Mouse (Mus musculus): ENCODE results near the gene Olfr462.
"Not testable (repeated sequence)": the region's sequence is repeated elsewhere in the genome, so short reads cannot be mapped to it uniquely, and the experiment has no call there.

Gene Olfr462

DNA sequence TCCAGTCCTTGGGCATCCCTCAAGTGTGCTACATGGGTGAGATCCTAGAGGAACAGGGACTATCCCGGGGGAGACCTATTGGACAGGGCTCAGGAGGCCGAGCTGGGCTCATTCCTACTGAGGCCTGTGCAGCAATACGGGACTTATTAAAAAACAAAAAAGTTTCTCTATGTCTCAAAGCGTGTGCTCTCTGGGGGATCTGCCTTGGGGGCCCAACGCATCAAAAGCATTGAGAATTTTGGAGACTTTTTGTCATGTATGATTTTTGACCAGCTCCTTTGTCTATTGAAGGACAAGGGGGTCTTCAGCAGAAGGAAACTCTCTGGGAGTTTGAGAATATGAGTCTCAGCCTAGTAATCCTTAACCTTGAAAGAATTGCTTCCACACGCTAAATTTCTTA is at the start of gene Olfr462:
Gene Olfr462 (minus strand): TSS at position 101 of the 400 bp plus-strand sequence.
- no peak for DNase-seq (ENCODE audit: low read depth, low spot score)

DNA sequence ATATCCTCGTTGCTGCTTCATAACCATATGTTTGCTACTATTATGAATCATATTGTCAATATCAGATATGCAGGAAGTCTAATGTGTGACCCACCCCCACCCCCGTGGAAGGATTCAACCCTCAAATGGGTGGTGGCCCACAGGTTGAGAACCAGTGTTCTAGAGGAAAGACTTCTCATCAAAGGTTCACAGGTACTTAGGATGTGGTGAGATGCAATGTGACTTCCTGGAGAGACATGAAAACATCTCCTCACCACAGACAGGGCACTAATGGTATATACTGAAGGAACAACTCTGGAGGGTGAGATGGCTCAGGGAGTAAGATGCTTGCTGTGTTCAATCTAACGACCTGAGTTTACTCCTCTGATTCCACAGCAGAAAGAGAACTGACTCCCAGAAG is 43.4 kb upstream of the Olfr462 start:
- no peak for DNase-seq (ENCODE audit: low read depth, low spot score)

DNA sequence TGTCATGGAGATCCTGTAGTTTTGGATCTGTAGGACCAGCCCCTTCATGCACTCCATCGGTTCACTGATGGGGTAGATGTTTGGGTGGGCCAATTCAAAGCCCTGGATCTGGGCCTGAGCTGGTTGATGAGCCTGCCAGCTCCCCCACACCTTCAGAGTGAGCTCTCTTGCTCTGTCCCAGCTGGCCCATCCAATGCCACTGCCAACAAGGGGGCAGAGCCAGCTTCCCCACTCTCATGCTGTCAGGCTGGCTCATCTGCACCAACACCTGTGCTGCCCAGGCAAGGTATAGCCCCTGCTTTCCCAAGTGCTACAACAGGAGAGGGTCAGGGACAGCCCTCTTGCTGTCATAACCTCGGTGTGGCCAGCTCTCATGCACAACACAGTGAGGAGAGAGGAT is 41.7 kb upstream of the Olfr462 start:
- DNase-seq (ENCODE audit: low read depth, low spot score): no peak

DNA sequence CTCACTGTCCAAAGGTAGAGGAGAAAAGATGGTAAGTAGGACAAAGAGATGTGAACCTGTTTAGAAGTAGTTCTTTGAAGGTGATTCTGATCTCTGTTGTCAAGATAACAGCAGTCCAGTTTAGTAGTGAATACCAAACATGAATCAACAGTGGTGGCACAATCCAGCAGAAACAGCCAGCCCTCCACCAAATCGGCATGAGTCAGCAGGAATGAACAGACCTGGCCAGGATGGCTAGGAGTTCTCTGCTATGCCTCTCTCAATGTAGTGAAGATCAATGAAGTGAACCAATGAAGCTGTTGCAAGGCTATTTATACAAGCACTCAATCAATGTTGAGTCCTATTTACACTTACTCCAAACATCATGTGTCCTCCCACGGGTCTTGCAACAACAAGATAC is 38.3 kb upstream of the Olfr462 start:
- DNase-seq (ENCODE audit: low read depth, low spot score): no peak

DNA sequence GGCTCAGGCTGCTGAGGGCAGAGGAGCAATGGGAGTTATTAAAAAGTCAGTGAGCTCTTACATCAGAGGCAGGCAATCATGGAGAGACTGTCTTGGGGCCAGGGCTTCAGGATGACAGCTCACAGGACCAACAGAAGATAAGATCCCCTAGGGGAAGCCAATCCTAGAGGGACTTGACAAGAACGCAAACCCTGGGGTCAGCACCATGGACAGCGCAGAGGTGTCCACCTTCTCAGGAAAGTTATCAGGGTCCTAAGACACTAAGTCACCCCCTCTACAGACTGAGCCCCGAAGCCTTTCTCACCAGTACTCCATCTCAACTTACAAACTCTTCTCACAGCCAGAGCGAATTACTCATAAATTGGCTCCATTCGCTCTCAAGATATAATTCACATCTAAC is 28.9 kb upstream of the Olfr462 start, which contains the start of gene Olfr464:
Gene Olfr464 (minus strand): TSS at position 2 of the 400 bp plus-strand sequence.
- DNase-seq (ENCODE audit: low read depth, low spot score): no peak

DNA sequence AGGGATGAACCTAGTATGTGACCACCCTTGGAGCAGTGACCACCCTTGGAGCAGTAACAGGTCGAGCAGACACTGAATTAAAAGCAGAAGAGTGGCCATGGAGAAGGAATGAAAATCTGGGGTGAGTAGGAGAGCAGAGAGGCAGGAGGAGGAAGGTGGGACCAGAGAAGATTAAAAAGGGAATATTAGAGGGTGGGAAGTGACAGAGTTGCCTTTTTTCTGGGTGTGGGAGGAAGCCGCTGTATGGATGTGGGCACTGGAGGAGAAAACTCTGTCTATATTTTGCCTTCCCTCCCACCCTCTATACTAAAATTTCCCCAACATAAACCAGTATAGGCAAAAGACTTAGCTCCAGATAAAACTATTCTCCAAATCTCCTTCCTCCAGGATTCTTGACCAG is 28.2 kb upstream of the Olfr462 start:
- DNase-seq (ENCODE audit: low read depth, low spot score): no peak

DNA sequence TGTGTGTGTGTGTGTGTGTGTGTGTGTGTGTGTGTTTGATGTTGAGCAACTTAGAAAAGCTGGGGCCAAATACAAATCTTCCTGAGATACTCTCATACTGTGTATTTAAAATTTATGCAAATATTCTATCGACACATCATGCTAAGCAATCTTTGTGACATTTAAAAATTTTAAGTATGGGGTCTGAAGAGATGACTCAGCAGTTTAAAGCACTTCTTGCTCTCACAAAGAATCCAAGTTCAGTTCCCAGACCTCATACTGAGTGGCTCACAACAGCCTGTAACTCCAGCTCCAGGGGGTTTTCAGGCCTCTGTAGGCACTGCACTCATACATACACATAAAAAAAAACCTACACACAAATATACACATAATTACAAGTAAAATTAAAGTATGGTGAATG is 23.9 kb upstream of the Olfr462 start:
- DNase-seq (ENCODE audit: low read depth, low spot score): no peak

DNA sequence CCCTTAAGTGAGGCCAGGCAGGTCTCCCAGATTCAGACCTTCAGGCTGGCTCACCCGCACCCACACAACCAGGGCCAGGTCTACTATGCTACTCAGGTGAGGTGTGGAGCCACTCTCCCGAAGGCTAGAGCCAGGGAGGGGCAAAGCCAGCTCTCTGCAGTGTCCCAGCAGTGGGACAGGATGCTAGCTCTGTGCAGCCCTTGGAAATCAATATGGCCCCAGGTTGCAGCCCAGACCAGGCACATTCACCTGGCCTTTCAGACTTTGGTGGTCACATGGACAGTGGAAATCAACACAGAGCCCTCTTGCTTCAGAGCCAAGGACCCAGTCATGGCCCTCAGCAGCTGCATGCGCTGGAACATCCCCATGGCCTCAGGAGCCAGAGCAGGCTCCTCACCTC is 12.3 kb upstream of the Olfr462 start:
- DNase-seq (ENCODE audit: low read depth, low spot score): no peak

DNA sequence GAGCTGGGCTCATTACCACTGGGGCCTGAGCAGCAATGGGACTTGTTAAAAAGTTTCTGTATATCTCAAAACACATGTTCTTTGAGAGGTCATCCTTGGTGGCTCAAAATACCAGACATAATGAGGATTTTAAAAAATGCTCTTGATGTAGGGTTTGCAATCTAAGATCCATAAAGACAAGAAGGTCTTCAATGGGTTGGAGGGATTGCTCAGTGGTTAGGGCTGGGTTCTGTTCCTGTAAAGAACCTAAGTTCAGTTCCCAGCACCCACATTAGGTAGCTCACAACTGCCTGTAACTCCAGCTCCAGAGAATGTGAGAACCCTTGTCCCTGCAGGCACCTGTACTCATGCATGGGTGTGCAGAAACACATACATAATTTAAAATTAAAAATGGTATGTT is 5.2 kb upstream of the Olfr462 start, which contains the start of gene Olfr463:
Gene Olfr463 (minus strand): TSS at position 101 of the 400 bp plus-strand sequence.
- DNase-seq (ENCODE audit: low read depth, low spot score): no peak

DNA sequence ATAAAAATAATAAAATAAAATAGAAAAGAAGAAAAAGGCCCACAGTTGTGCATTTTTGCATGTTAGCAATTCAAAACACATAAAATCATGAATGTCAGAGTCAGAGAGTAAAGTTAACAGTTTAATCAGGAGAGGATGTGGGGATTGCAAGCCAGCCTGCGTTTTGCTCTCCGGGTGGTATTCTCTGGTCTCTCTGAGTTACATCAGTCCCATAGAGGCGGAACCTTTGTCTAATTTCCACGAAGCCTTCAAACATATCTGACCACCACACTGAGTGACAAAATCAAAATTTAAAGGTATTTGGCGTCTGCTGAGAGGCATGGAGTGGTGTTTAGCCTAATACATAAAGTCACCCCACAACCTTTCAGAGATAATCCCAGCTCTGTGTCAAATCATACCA is 7.2 kb downstream of the Olfr462 start:
- DNase-seq (ENCODE audit: low read depth, low spot score): no peak

DNA sequence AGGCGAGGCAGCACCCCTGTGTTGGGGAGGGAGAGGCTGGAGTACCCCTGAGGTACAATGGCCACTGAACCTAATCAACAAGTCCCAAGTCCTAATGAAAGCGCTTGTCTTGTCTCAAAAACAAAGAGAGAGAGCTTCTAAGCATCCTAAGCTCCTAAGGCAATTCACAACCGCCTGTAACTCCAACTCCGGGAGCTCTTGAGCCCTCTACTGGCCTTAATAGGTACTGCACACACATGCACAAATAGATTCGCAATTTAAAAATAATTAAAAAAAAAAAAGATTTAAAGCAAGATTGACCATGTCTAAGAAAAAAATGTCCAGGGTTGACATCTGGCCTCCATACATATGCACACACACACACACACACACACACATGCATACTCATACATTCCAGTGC is 8.6 kb downstream of the Olfr462 start:
- DNase-seq (ENCODE audit: low read depth, low spot score): peak; percentile 23

DNA sequence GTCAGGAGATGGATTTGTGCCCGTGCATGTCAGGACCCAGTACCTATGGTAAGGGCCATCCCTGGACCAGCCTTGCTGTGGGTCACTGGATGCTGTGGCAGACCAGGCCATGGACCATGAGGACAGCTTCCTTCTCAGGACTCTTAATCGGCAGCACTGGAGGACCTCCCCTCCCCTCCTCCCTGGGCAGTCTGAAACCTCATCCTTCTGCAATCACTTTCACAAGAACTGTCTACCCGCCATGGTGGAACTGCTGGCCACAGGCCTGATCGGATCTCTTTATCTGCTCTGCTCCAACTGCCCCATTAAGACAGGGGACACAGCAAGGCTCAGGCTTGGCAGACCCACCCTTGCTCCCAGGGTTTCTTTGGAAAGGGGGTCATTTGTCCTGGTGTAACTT is 10.4 kb downstream of the Olfr462 start:
- no peak for DNase-seq (ENCODE audit: low read depth, low spot score)

DNA sequence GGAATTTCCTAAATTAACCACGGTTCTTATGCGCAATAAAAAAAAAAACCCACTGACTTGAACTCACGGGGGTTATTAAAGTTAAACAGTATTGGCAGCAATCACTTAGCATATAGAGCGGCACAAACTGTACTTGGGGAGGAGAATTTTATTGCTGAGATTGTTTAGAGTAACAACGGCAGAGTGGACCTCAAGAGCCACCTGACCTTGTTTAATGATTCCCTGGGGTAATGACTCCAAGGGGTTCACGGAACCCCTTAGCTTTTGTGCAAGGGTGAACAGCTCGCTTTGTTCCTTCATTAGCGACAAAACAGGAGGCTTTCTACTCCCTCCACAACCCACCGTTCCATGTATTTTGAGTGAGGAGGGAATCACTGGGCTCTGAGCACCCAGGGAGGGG is 12.2 kb downstream of the Olfr462 start:
- DNase-seq (ENCODE audit: low read depth, low spot score): no peak

DNA sequence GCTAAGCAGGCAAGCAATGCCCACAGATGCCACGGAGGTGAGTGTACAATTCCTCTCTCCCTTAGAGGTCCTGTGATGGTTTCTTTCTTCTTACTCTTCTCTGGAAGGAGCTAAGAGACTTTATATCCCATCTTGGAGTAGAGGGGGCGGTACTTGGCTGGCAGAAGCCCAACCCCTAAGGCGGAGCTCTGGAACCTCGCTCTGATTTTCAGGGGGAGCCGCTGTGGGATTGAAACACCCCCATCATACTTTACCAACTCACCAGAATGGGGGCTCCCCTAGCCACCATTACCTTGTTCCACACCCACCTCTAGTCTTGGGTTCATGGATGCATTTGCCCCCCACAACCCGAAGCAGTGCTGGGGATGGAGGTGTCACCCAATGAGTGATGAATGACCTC is 16.6 kb downstream of the Olfr462 start, which contains the start of gene Epx:
Gene Epx (minus strand): TSS at position 101 of the 400 bp plus-strand sequence.
- DNase-seq (ENCODE audit: low read depth, low spot score): no peak

DNA sequence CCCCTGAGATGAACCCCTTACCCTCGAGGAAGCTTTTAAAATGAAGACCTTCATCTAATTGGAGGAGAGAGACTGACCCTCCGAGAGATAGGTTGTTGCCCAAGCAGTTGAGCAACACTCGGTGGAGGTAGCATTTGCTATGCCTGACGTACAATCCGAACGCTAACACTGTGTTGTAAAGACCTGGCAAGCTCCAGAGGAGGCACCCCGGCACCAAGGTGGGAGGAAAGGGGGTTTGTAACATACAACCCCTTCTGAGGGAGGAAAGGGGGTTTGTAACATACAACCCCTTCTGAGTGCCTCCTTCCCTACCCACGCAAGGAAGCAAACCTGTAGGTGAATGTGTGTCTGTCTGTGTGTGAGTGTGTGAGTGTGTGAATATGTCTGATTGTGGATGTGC is 20.3 kb downstream of the Olfr462 start:
- no peak for DNase-seq (ENCODE audit: low read depth, low spot score)

DNA sequence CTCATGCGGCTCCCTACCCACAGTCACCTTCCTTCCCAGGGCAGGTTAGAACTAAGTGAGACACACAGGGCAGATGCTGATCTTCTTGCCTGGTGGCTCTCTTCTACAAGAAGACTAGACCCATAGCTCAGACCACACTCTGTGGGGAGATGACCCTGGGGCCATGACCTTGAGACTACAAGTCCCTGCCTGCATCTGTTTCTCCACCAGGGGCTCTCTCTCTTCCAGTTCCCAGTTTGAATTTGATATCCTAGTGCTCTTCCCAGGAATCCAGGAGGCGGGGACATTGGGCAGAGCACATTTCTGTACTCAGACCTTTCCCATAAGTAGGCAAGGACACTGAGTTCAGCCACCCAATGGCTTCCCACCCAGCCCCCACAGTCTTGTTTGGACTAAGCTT is 22.0 kb downstream of the Olfr462 start:
- DNase-seq (ENCODE audit: low read depth, low spot score): no peak

DNA sequence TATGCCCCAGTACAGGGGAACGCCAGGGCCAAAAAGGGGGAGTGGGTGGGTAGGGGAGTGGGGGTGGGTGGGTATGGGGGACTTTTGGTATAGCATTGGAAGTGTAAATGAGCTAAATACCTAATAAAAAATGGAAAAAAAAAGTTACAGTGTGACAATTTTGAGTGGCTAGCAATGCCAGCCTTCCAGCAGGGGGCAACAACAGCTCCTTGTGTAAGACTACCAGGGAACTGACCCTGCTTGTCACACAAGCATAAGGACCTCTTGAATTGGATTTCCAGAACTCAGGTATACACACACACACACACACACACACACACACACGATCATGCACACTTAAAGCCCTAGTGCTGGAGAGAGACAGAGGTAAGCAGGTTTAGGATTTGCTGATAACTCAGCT is 25.2 kb downstream of the Olfr462 start:
- DNase-seq (ENCODE audit: low read depth, low spot score): not testable (repeated sequence)

DNA sequence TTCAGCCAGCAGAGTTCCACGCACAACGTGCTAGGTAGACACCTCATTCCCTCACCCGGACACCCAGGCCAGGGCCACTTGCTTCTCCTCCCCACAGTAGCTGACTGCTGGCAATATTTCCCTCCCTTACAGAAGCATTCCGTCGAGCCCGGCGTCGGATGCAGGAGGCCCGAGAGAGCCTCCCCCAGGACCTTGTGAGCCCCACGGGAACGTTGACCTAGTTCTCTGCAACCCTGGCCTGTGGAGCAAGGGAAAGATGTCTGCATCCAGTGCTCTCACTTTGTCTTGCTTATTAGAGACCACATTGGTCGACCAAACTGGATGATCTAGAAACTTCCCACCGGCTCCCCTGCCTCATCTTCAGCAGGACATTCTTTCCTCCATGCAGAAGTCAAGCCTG is 29.3 kb downstream of the Olfr462 start:
- DNase-seq (ENCODE audit: low read depth, low spot score): no peak

DNA sequence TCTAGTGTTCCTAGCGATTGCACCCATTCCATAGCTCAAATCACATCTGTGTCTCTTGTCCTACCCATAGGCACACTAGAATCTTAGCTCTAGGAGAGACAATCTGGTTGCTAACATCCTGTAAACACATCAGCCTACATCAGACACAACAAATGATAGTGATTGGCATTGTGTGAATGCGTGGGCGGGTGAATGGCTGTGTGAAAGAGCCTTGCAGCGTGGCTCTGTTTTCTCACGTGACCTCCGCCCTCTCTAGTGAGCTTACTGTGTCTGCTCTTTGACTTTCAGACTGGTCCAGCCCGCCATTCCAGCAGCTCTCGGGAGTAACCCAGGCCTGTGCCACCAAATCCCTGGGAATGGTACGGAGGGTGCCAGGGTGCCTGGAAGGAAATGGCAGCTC is 31.6 kb downstream of the Olfr462 start:
- no peak for DNase-seq (ENCODE audit: low read depth, low spot score)

DNA sequence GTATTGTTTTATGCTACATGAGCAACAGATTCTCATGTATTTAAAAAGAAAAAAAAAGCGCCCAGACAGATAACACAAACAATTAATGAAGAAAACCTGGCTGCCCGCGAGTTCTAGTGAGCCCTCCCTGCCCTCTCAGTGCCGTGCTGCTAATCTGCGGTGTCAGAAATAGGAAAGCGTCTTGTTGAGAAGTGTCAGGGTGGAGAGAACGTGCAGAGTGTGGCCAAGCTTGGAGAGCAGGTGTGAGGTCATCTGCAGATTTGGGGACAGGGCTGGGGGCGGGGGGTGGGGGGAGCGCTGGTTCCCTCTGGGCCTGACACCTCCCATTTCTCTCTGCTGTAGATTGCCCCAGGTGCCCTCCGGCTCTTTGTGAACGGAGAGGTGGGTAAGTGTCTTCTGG is 32.8 kb downstream of the Olfr462 start:
- DNase-seq (ENCODE audit: low read depth, low spot score): no peak

DNA sequence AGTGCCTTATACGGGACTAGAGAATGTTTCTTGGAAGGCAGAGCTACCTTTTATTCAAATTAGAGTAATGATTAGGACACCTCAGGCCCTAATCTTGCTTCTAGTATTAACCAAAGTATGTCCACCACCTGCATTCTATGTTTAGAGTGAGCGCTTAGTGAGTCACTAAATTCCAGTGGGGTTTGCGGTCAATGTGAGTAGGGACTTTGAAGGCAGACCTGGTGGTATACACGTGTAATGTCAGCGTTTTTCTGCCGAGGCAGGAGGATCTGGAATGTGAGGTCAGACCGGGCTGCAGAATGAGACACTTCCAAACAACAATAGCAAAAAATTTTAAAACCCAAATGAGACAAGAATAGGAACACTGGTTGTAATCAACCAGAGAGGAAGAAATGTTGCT is 37.5 kb downstream of the Olfr462 start:
- no peak for DNase-seq (ENCODE audit: low read depth, low spot score)

DNA sequence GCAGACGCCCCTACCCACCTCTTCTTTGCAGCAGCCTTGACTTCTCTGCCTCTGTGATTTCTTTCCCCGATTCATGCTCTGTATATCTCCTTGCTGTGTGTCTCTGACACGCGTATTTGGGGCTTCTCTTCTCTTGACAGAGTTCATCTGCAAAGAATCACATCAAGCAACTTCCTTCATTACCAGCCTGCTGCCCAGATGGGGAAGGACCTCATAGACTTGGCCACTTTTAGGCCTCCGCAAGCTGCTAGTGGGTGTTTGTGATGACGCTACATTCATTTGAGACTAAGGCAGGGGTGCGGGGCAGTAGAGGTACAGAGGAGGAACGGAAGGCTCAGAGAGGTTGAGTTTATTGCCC is 38.5 kb downstream of the Olfr462 start:
- no peak for DNase-seq (ENCODE audit: low read depth, low spot score)

DNA sequence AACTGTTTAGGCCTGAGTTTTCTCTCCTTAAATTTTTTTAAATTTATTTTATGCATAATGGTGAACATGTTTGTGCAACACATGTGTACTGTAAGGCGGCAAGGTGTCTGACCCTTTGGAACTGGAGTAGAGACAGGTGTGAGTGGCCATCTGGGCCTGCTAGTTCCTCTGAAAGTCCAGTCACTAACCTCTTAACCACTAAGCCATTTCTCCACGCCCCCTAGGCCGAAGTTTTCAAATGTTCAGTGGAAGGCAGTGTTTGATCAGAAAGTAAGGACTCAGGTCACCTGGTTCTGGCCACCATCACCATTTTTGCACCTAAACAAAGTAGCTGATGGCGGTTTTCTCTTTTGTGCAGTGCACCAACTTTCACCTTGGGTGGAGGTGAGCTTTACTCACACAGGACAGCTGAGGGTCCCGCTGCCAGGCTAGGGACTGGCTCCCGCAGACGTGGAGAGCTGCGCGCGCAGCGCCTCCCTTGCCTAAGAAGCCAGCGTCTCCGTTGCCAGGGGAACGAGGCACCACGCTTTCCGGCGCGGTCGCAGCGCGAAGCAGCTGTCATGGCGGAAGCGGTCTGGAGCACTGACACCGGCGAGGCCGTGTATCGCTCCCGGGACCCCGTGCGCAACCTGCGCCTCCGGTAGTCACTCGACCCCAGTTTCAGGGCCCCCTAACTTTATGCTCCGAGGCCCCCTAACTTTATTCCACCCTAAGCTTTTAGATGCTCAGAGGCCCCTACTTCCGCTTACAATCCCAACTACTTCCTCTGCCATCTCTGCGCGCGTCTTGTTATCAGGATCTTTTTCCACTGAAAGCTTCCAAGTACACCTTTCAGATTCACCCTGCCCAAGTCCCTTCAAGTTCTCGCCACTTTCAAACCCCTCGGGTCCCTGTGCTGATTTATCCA is 39.1 kb downstream of the Olfr462 start, which contains the start of gene Mks1:
Gene Mks1 (plus strand): TSS at position 526 of the 907 bp plus-strand sequence.
- peak; percentile 87 for DNase-seq (ENCODE audit: low read depth, low spot score)
